Mouse (Mus musculus) brain, embryonic 14.5 days (tissue): ENCODE measurements around the gene Ptprt. TPM values are rescaled to one million over a fixed set of nuclear protein-coding genes. Genes with fewer than 3 reads are reported as not detected.

Experiments used
- DNase-seq: peaks from one replicate; pipeline ENCODE4 v3.0.0-alpha.2; 2011; ENCODE audit warnings: low read depth
- CTCF ChIP-seq: fragments of 200-500 bp; IDR thresholded peaks from 2 replicates; pipeline ENCODE4 v1.5.1; 2012; ENCODE audit warnings: inconsistent platforms, mild to moderate bottlenecking, moderate library complexity, borderline replicate concordance; ENCODE audit not compliant: insufficient read depth, insufficient read length; ENCODE audit errors: extremely low read depth
- POLR2A ChIP-seq: fragments of 200-500 bp; IDR thresholded peaks from 2 replicates; pipeline ENCODE4 v1.6.1; 2012; ENCODE audit warnings: mild to moderate bottlenecking, inconsistent platforms, borderline replicate concordance; ENCODE audit not compliant: poor library complexity, insufficient read depth, insufficient read length, severe bottlenecking; ENCODE audit errors: extremely low read depth
- polyA plus RNA-seq: library from polyadenylated mRNA; depleted of rRNA; stranded (reverse); fragments of >200 nt; gene quantifications from 2 replicates; pipeline ENCODE4 v1.2.3, GENCODE M21; 2012

Gene Ptprt
- polyA plus RNA-seq, 1 experiment: 14.8 TPM

DNA sequence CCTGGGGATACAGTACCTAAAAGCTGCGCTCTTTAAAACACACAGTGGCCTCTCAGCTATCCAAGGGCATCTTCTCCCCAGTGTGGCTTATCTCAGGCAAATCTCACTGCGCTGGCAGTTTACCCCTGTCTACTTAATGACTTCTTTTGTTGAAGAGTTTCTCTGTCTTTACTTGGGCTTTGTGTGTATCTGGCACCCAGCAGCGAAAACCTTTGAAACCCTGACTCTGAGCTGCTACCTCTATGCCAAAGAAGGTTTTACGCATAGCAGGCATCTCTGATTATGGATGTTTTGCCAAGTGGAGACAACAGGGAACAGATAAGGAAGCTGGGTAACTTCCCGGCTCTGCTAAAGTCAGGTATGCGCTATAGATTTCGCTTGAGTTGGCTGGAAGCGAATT is 956.1 kb downstream of the Ptprt start:
- peak; percentile 40 for DNase-seq
- TF ChIP-seq CTCF: no peak
- TF ChIP-seq POLR2A: no peak

GRCm38 (mm10) chr2:161704410-161704809 is 956.5 kb downstream of the Ptprt start:
- DNase-seq: peak; percentile 63
- TF ChIP-seq CTCF (no peak), POLR2A (no peak)

- TF ChIP-seq CTCF: no peak
- no peak for TF ChIP-seq POLR2A
- DNase-seq: no peak
These were observed 965.1 kb downstream of the Ptprt start for GRCm38 (mm10) chr2:161695819-161696218.

GRCm38 (mm10) chr2:161668302-161668986 is 992.5 kb downstream of the Ptprt start:
- no peak for TF ChIP-seq POLR2A
- no peak for TF ChIP-seq CTCF
- peak; percentile 89 for DNase-seq

DNA sequence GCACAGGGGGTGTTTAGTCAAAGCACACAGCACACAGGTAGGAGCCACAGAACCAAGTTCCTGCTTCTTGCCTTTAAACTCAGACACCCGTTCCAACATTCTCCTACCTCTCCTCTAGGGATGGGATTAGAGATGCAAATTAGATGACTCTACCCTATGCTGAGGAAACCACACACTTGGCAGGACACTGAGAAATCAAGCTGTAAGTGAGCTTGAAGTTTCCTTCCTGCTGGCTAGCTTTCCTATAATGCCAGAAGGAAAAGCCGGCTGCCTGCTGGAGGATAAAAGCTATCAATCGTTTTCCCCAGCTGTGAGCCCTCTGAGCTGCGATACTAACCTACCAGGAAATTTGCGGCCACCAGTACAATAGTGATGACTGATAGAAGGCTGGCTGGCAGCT is 999.0 kb downstream of the Ptprt start:
- peak; percentile 68 for DNase-seq
- no peak for TF ChIP-seq CTCF
- no peak for TF ChIP-seq POLR2A

DNA sequence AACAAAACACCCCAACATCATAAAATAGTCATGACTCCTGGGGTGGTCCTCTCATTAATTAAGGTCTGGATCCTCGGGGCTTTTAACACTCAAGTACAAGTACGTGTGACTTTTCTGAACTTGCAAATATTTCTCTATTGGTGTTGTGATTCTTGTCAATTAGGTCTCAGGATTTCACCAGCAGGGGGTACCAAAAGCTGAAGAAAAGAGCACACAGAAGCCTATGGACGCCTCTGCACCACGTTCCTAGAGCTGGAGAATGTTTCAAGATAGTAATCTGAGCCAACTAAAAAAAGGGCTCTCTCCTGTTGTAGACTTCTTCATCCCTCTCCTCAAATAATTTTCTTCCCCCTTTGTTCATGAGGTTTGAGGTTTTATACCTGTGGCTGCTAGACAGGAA is 1000.1 kb downstream of the Ptprt start:
- TF ChIP-seq CTCF: peak; percentile 25; the same call in 1 of the 2 replicates
- no peak for TF ChIP-seq POLR2A
- DNase-seq: peak; percentile 79

GRCm38 (mm10) chr2:161657046-161657445 is 1003.9 kb downstream of the Ptprt start:
- TF ChIP-seq CTCF (no peak), POLR2A (no peak)
- DNase-seq: no peak

- no peak for TF ChIP-seq POLR2A
- DNase-seq: no peak
These were observed 1004.3 kb downstream of the Ptprt start for GRCm38 (mm10) chr2:161656632-161657031.

DNA sequence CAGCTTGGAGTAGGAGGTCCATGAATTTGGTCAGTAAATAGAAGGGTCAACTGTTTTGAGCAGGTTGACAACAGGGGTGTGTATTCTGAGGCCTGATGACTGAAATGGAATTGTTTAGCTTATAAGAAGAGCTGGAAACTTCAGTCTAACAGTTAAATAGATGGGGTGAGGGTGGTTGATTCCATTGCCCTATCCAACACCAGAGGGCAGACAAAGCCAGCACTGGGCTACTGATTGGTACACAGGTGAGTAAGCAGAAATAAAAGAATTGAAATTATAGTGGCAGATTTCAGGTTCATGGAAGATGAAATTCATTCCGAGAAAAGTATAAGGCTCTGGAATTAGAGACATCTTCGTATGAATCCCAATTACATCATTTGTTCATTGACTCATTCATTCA is 1020.1 kb downstream of the Ptprt start:
- peak; percentile 14 for DNase-seq
- TF ChIP-seq POLR2A: no peak
- TF ChIP-seq CTCF: peak; percentile 27; the same call in 1 of the 2 replicates

DNA sequence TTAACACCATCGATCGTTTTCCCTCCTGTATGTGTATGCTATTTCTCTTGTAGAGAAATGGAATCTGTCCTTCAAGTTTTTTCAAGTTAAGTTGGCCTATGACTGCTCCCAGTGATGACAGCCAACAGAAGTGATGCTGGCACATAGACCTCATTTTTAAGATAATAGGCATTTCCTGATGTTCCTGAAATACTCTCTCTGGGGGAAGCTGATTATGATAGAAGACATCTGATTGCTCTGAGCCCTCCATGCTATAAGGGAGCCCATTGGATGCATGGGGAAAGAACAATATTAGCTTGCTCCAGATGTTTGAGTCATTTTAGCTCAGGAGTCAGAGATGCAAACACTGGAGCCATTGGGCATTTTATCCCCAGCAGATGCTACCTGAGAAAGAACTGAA is 1026.9 kb downstream of the Ptprt start:
- TF ChIP-seq POLR2A (no peak), CTCF (no peak)
- DNase-seq: no peak

GRCm38 (mm10) chr2:161625896-161626295 is 1035.1 kb downstream of the Ptprt start:
- DNase-seq: peak; percentile 32
- no peak for TF ChIP-seq POLR2A
- TF ChIP-seq CTCF: no peak

GRCm38 (mm10) chr2:161608401-161608800 is 1052.5 kb downstream of the Ptprt start:
- DNase-seq: no peak
- no peak for TF ChIP-seq CTCF
- no peak for TF ChIP-seq POLR2A
